Mouse (Mus musculus): ENCODE measurements around the gene Nrg3.

DNA sequence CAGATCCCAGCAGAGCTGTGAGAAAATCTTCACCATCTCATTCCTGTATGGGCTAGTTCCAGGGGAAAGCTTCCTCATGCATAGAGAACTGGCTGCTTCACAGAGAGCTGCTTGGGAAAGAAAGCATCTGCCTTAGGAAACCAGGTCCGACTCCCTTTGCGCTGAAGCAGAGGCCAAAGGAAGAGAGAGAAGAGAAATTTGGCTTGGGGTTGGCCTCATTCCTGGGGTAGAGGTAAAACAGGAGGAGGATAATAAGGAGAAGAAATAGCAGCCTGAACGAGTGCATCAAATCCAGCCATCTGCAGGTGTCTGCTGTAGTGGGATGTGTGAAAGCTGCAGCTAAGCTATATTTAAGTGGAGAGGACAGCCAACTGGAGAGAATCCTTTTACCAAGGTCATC, 366.1 kb downstream of the Nrg3 start:
- TF ChIP-seq POLR2A (IDR thresholded peaks at IDR 0.05; ENCODE audit: borderline replicate concordance, extremely low read depth, insufficient read depth, insufficient read length, poor library complexity, severe bottlenecking) (no peak), CTCF (IDR thresholded peaks at IDR 0.05; ENCODE audit: borderline replicate concordance, extremely low read depth, insufficient read depth, insufficient read length) (no peak)

Measured in brain, embryonic 14.5 days (tissue).